Mouse (Mus musculus): ENCODE results near the gene C9orf72. TPM values are rescaled to one million over a fixed set of nuclear protein-coding genes. Genes with fewer than 3 reads are reported as not detected.

C9orf72 gene
- polyA plus RNA-seq, 1 experiment from 2014 or later: 49.6 TPM

GRCm38 (mm10) chr4:35150706-35151105 lies 75.3 kb downstream of the C9orf72 start:
- H3K4me1 ChIP-seq (replicated peaks; ENCODE audit: control insufficient read depth, insufficient read depth, low read length): no peaks in the 10 kb centered on the region
- H3K9me3 ChIP-seq (ENCODE audit: control insufficient read depth, low read length): no peaks in the 10 kb centered on the region
- H3K27me3 ChIP-seq (ENCODE audit: control insufficient read depth, insufficient read depth, low read length): 0 out of 2 replicates have a peak, but pooled peaks cover 3% of the 10 kb centered on the region
- WGBS: 87% methylated on average over 3 of the region's 3 CpGs
- DNase-seq (ENCODE audit: low spot score) (no peak), ATAC-seq (ENCODE audit: low FRiP score) (no peak)
- no peak overlapping the region for H3K4me2 ChIP-seq (replicated peaks)
- H3K27ac ChIP-seq: no peak overlapping the region
- no peak overlapping the region for H3K4me3 ChIP-seq (replicated peaks; ENCODE audit: low read length)
- H3K36me3 ChIP-seq (replicated peaks; ENCODE audit: control insufficient read depth, insufficient read depth): no peaks in the 10 kb centered on the region
- H3K9ac ChIP-seq: no peak overlapping the region

GRCm38 (mm10) chr4:35148326-35148725 lies 77.6 kb downstream of the C9orf72 start:
- H3K27me3 ChIP-seq (ENCODE audit: control insufficient read depth, insufficient read depth, low read length): no peaks in the 10 kb centered on the region
- DNase-seq (ENCODE audit: low spot score): no peak
- H3K4me1 ChIP-seq (replicated peaks; ENCODE audit: control insufficient read depth, insufficient read depth, low read length): no peaks in the 10 kb centered on the region
- no peak overlapping the region for H3K4me3 ChIP-seq (replicated peaks; ENCODE audit: low read length)
- no peak overlapping the region for H3K27ac ChIP-seq
- H3K4me2 ChIP-seq (replicated peaks): no peak overlapping the region
- H3K9ac ChIP-seq: no peak overlapping the region
- 91% methylated on average over 4 of the region's 4 CpGs for WGBS
- no peaks in the 10 kb centered on the region for H3K36me3 ChIP-seq (replicated peaks; ENCODE audit: control insufficient read depth, insufficient read depth)
- ATAC-seq (ENCODE audit: low FRiP score): no peak
- H3K9me3 ChIP-seq (ENCODE audit: control insufficient read depth, low read length): no peaks in the 10 kb centered on the region

DNA sequence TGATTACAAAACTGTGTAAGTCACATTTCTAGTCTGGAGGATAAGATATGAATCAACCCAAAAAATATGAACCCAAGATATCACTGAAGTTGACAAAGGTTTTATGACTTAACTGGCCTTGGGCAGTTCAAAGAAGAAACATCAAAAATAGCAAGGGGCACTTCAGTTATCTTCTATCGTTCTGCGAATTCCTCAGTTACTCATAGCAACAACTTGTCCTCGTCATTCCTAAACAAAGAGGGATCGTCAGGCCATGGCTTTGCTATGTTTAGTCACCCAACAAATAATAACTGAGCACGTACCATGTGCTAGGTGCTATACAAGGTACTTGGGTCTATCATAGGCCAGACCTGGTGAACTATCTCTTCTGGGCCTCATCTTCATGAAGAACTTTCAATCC lies 79.4 kb downstream of the C9orf72 start:
- Histone ChIP-seq H3K9ac (no peak overlapping the region), H3K9me3 (ENCODE audit: control insufficient read depth, low read length) (no peaks in the 10 kb centered on the region), H3K4me3 (replicated peaks; ENCODE audit: low read length) (no peak overlapping the region), H3K27me3 (ENCODE audit: control insufficient read depth, insufficient read depth, low read length) (no peaks in the 10 kb centered on the region), H3K4me2 (replicated peaks) (no peak overlapping the region), H3K36me3 (replicated peaks; ENCODE audit: control insufficient read depth, insufficient read depth) (no peaks in the 10 kb centered on the region), H3K27ac (no peak overlapping the region), H3K4me1 (replicated peaks; ENCODE audit: control insufficient read depth, insufficient read depth, low read length) (no peaks in the 10 kb centered on the region)
- ATAC-seq (ENCODE audit: low FRiP score) (no peak), DNase-seq (ENCODE audit: low spot score) (no peak)
- WGBS: 94% methylated on average over 5 of the region's 5 CpGs

- no peak for DNase-seq (ENCODE audit: low spot score)
- no peak overlapping the region for H3K4me3 ChIP-seq (replicated peaks; ENCODE audit: low read length)
- H3K9ac ChIP-seq: no peak overlapping the region
- H3K36me3 ChIP-seq (replicated peaks; ENCODE audit: control insufficient read depth, insufficient read depth): no peaks in the 10 kb centered on the region
- no peak overlapping the region for H3K27ac ChIP-seq
- no peaks in the 10 kb centered on the region for H3K9me3 ChIP-seq (ENCODE audit: control insufficient read depth, low read length)
- H3K4me2 ChIP-seq (replicated peaks): no peak overlapping the region
- no peak for ATAC-seq (ENCODE audit: low FRiP score)
- H3K27me3 ChIP-seq (ENCODE audit: control insufficient read depth, insufficient read depth, low read length): no peaks in the 10 kb centered on the region
- H3K4me1 ChIP-seq (replicated peaks; ENCODE audit: control insufficient read depth, insufficient read depth, low read length): no peaks in the 10 kb centered on the region
- 85% methylated on average over 10 of the region's 10 CpGs for WGBS
Measured at GRCm38 (mm10) chr4:35145726-35146125, 80.2 kb downstream of the C9orf72 start.

GRCm38 (mm10) chr4:35143472-35144102 lies 82.4 kb downstream of the C9orf72 start:
- Histone ChIP-seq H3K9me3 (ENCODE audit: control insufficient read depth, low read length) (no peaks in the 10 kb centered on the region), H3K36me3 (replicated peaks; ENCODE audit: control insufficient read depth, insufficient read depth) (no peaks in the 10 kb centered on the region), H3K4me1 (replicated peaks; ENCODE audit: control insufficient read depth, insufficient read depth, low read length) (no peaks in the 10 kb centered on the region), H3K9ac (no peak overlapping the region), H3K4me2 (replicated peaks) (no peak overlapping the region), H3K4me3 (replicated peaks; ENCODE audit: low read length) (no peak overlapping the region), H3K27ac (no peak overlapping the region), H3K27me3 (ENCODE audit: control insufficient read depth, insufficient read depth, low read length) (no peaks in the 10 kb centered on the region)
- 86% methylated on average over 12 of the region's 12 CpGs for WGBS
- no peak for DNase-seq (ENCODE audit: low spot score)
- ATAC-seq (ENCODE audit: low FRiP score): no peak

Other genes starting within 250 kb of the C9orf72 start
- 0.25 TPM in 1 of 2 replicates, not detected in the other for gene Ifnk, start 74.1 kb downstream of the C9orf72 start, polyA plus RNA-seq (2014; fragmentation: Nextera tagmentation; extraction: Ambion mirVana)
- 3.4 and 4.0 TPM in 2 replicates for gene Mob3b, start 68.7 kb downstream of the C9orf72 start, polyA plus RNA-seq (2014; fragmentation: Nextera tagmentation; extraction: Ambion mirVana)

Measured in hindbrain, embryonic 14.5 days (tissue).